Mouse (Mus musculus) urinary bladder, postnatal 14 days (tissue): Measurements from ENCODE around the gene Ppp6r1.
"Not testable (repeated sequence)": the region's sequence is repeated elsewhere in the genome, so short reads cannot be mapped to it uniquely, and the experiment has no call there.

Experiments used
- DNase-seq: peaks from one replicate; pipeline ENCODE4 v3.0.0; 2021; ENCODE audit warnings: low spot score

Gene Ppp6r1

GRCm38 (mm10) chr7:4613740-4614403 is 44.9 kb downstream of the Ppp6r1 start:
- DNase-seq = no peak

GRCm38 (mm10) chr7:4612956-4613355 is 45.9 kb downstream of the Ppp6r1 start:
- DNase-seq = no peak

GRCm38 (mm10) chr7:4612386-4612785 is 46.4 kb downstream of the Ppp6r1 start:
- DNase-seq = no peak

- no peak for DNase-seq
These were observed 46.9 kb downstream of the Ppp6r1 start for GRCm38 (mm10) chr7:4611921-4612341.

- no peak for DNase-seq
These were observed 47.3 kb downstream of the Ppp6r1 start for GRCm38 (mm10) chr7:4611511-4611910.

- DNase-seq = no peak
These were observed 50.8 kb downstream of the Ppp6r1 start for GRCm38 (mm10) chr7:4608002-4608401.

GRCm38 (mm10) chr7:4603873-4604272 is 54.9 kb downstream of the Ppp6r1 start, which contains the start of gene Ptprh:
Gene Ptprh, minus strand, starts transcription at chr7:4604041.
- DNase-seq = no peak

GRCm38 (mm10) chr7:4602969-4603368 is 55.9 kb downstream of the Ppp6r1 start:
- DNase-seq = no peak

- DNase-seq = not testable (repeated sequence)
These were observed 61.8 kb downstream of the Ppp6r1 start for GRCm38 (mm10) chr7:4597046-4597445.
